In the genomic region with DNA sequence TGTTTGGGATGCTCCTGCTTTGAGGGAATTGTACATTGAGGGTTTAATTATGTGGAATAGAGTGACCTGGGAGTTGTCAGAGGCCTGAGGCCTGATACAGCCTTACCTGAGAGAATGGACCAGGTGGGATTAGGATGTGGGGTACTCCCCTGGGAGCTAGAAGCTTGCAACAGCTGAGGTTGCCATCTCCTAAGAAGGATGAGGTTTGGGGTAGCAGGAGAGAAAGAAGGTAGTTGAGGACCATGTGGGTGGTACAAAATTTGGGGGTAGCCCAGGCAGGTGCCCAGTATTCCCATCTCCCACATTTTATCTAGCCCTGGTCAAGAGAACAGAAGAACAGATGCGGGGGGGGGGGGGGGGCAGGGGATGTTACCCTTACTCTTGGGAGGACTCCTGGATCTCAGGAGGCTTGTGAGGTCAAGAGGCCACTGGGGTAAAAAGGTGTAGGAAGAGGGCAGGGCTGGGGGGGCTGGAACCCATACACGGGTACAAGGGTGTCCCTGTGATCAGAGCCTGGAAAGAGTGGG, we compare ENCODE assay signal across 8 mouse cellular contexts. TPM values are rescaled to one million over a fixed set of nuclear protein-coding genes. Genes with fewer than 3 reads are reported as not detected.
DNase-seq lines count a peak whose midpoint lies in the region; ATAC-seq and TF ChIP-seq lines count a peak whose summit lies in the region.

No protein-coding gene starts in this region.

- peak overlapping the region; percentile 70; the same call in 1 of the 2 replicates for H3K4me2 ChIP-seq in lung, postnatal 0 days (replicated peaks; ENCODE audit: low read depth, low read length)
- peak overlapping the region; percentile 87 for H3K4me2 ChIP-seq in limb, embryonic 12.5 days
- H3K4me2 ChIP-seq in stomach, postnatal 0 days (replicated peaks; ENCODE audit: low read depth): peak overlapping the region; percentile 86

- H3K36me3 ChIP-seq in lung, postnatal 0 days (ENCODE audit: insufficient read depth, low read length): no peaks in the 10 kb centered on the region
- no peaks in the 10 kb centered on the region for H3K36me3 ChIP-seq in limb, embryonic 12.5 days
- no peaks in the 10 kb centered on the region for H3K36me3 ChIP-seq in stomach, postnatal 0 days (ENCODE audit: control insufficient read depth, insufficient read depth, low read length)

- no peak overlapping the region for H3K4me3 ChIP-seq in lung, postnatal 0 days (ENCODE audit: low read depth, low read length)
- H3K4me3 ChIP-seq in limb, embryonic 12.5 days (replicated peaks): peak overlapping the region; percentile 67
- no peak overlapping the region; the same call in 1 of the 2 replicates for H3K4me3 ChIP-seq in stomach, postnatal 0 days (ENCODE audit: low read depth, low read length)

- no peaks in the 10 kb centered on the region for H3K27me3 ChIP-seq in lung, postnatal 0 days (replicated peaks; ENCODE audit: insufficient read depth, low read length)
- no peaks in the 10 kb centered on the region for H3K27me3 ChIP-seq in limb, embryonic 12.5 days
- H3K27me3 ChIP-seq in stomach, postnatal 0 days (ENCODE audit: control insufficient read depth, insufficient read depth, low read length): no peaks in the 10 kb centered on the region

- TF ChIP-seq CTCF in lung, postnatal 0 days (IDR thresholded peaks at IDR 0.05): no peak
- TF ChIP-seq CTCF in stomach, postnatal 0 days (IDR thresholded peaks at IDR 0.05; ENCODE audit: low read depth): no peak

- ATAC-seq in lung, postnatal 0 days: no peak
- no peak for ATAC-seq in limb, embryonic 12.5 days (ENCODE audit: insufficient number of reproducible peaks, insufficient read depth, low FRiP score, low TSS enrichment, low read depth)
- no peak for ATAC-seq in stomach, postnatal 0 days (ENCODE audit: low FRiP score, low TSS enrichment)
- ATAC-seq in megakaryocyte progenitor cell, adult 5-6 weeks (replicated peaks; ENCODE audit: poor library complexity): no peak

- H3K4me1 ChIP-seq in lung, postnatal 0 days (ENCODE audit: insufficient read depth, low read depth, low read length): peaks cover 10% of the 10 kb centered on the region
- peaks cover 59% of the 10 kb centered on the region for H3K4me1 ChIP-seq in limb, embryonic 12.5 days (replicated peaks)
- H3K4me1 ChIP-seq in stomach, postnatal 0 days (replicated peaks; ENCODE audit: control insufficient read depth, insufficient read depth): peaks cover 5% of the 10 kb centered on the region; the same call in 1 of the 2 replicates

- H3K27ac ChIP-seq in lung, postnatal 0 days (ENCODE audit: low read length): no peak overlapping the region
- H3K27ac ChIP-seq in limb, embryonic 12.5 days: peak overlapping the region; percentile 88
- 0 out of 2 replicates have a peak overlapping the region, but pooled peaks have one; percentile 35 for H3K27ac ChIP-seq in stomach, postnatal 0 days (replicated peaks)

- H3K9me3 ChIP-seq in lung, postnatal 0 days (ENCODE audit: low read length): no peaks in the 10 kb centered on the region
- H3K9me3 ChIP-seq in limb, embryonic 12.5 days: no peaks in the 10 kb centered on the region
- no peaks in the 10 kb centered on the region for H3K9me3 ChIP-seq in stomach, postnatal 0 days (ENCODE audit: control insufficient read depth, low read length)

- 17% methylated on average over 2 of the region's 2 CpGs for WGBS in lung, postnatal 0 days
- WGBS in limb, embryonic 12.5 days: 6% methylated on average over 2 of the region's 2 CpGs
- WGBS in stomach, postnatal 0 days: 7% methylated on average over 1 of the region's 2 CpGs

- H3K9ac ChIP-seq in lung, postnatal 0 days (replicated peaks; ENCODE audit: low read depth): no peak overlapping the region
- H3K9ac ChIP-seq in limb, embryonic 12.5 days (replicated peaks): peak overlapping the region; percentile 92
- no peak overlapping the region for H3K9ac ChIP-seq in stomach, postnatal 0 days (ENCODE audit: low read length)

- no peak for TF ChIP-seq EP300 in lung, postnatal 0 days (IDR thresholded peaks at IDR 0.05)
- no peak for TF ChIP-seq EP300 in stomach, postnatal 0 days (optimal IDR thresholded peaks at IDR 0.05)

- peak; percentile 74 for DNase-seq in cerebellum, adult 9-11 months
- no peak for DNase-seq in cerebellum, adult 18-20 months
- no peak for DNase-seq in lung, postnatal 0 days (ENCODE audit: low spot score)
- DNase-seq in lung, postnatal 10 days: no peak
- DNase-seq in stomach, postnatal 0 days (ENCODE audit: low spot score): no peak
- DNase-seq in urinary bladder, postnatal 4 days (ENCODE audit: low spot score in 2 of 2): no peak

RNA-seq across cellular contexts. Expression of gene Dlg4, which starts 2.8 kb away (rescaled TPM):
- 2.0 and 2.1 TPM in 2 replicates for polyA plus RNA-seq in lung, postnatal 0 days (2015; fragmentation: Nextera tagmentation; extraction: Ambion mirVana)
- 10.6 and 13.6 TPM in 2 replicates for polyA plus RNA-seq in limb, embryonic 12.5 days (2016; fragmentation: Nextera tagmentation; extraction: Ambion mirVana)
- 2.6 and 3.9 TPM in 2 replicates for polyA plus RNA-seq in stomach, postnatal 0 days (2015; fragmentation: Nextera tagmentation; extraction: Ambion mirVana)
- 5.8 and 6.7 TPM in 2 replicates for total RNA-seq in megakaryocyte progenitor cell, adult 5-6 weeks (2015)
- total RNA-seq in megakaryocyte progenitor cell, adult 5-6 weeks (2017): 3.8 and 4.1 TPM in 2 replicates

RNA-seq across cellular contexts. Expression of gene Acadvl, which starts 4.3 kb away (rescaled TPM):
- 92.0 and 95.2 TPM in 2 replicates for polyA plus RNA-seq in lung, postnatal 0 days (2015; fragmentation: Nextera tagmentation; extraction: Ambion mirVana)
- polyA plus RNA-seq in limb, embryonic 12.5 days (2016; fragmentation: Nextera tagmentation; extraction: Ambion mirVana): 65.9 and 67.1 TPM in 2 replicates
- 136 and 143 TPM in 2 replicates for polyA plus RNA-seq in stomach, postnatal 0 days (2015; fragmentation: Nextera tagmentation; extraction: Ambion mirVana)
- 28.7 and 45.7 TPM in 2 replicates for total RNA-seq in megakaryocyte progenitor cell, adult 5-6 weeks (2015)
- total RNA-seq in megakaryocyte progenitor cell, adult 5-6 weeks (2017): 43.6 and 49.1 TPM in 2 replicates

RNA-seq across cellular contexts. Expression of gene Dvl2, which starts 19.2 kb away (rescaled TPM):
- polyA plus RNA-seq in lung, postnatal 0 days (2015; fragmentation: Nextera tagmentation; extraction: Ambion mirVana): 14.6 and 15.1 TPM in 2 replicates
- polyA plus RNA-seq in limb, embryonic 12.5 days (2016; fragmentation: Nextera tagmentation; extraction: Ambion mirVana): 69.4 and 69.5 TPM in 2 replicates
- polyA plus RNA-seq in stomach, postnatal 0 days (2015; fragmentation: Nextera tagmentation; extraction: Ambion mirVana): 9.8 and 11.1 TPM in 2 replicates
- total RNA-seq in megakaryocyte progenitor cell, adult 5-6 weeks (2015): 9.5 and 9.8 TPM in 2 replicates
- 9.5 and 14.7 TPM in 2 replicates for total RNA-seq in megakaryocyte progenitor cell, adult 5-6 weeks (2017)

RNA-seq across cellular contexts. Expression of gene Phf23, which starts 24.0 kb away (rescaled TPM):
- polyA plus RNA-seq in lung, postnatal 0 days (2015; fragmentation: Nextera tagmentation; extraction: Ambion mirVana): 57.5 and 61.3 TPM in 2 replicates
- 102 and 108 TPM in 2 replicates for polyA plus RNA-seq in limb, embryonic 12.5 days (2016; fragmentation: Nextera tagmentation; extraction: Ambion mirVana)
- 34.4 and 38.5 TPM in 2 replicates for polyA plus RNA-seq in stomach, postnatal 0 days (2015; fragmentation: Nextera tagmentation; extraction: Ambion mirVana)
- total RNA-seq in megakaryocyte progenitor cell, adult 5-6 weeks (2015): 34.5 and 37.9 TPM in 2 replicates
- total RNA-seq in megakaryocyte progenitor cell, adult 5-6 weeks (2017): 31.7 and 40.0 TPM in 2 replicates

RNA-seq across cellular contexts. Expression of gene Gabarap, which starts 28.6 kb away (rescaled TPM):
- polyA plus RNA-seq in lung, postnatal 0 days (2015; fragmentation: Nextera tagmentation; extraction: Ambion mirVana): 624 and 645 TPM in 2 replicates
- polyA plus RNA-seq in limb, embryonic 12.5 days (2016; fragmentation: Nextera tagmentation; extraction: Ambion mirVana): 398 and 426 TPM in 2 replicates
- 536 and 544 TPM in 2 replicates for polyA plus RNA-seq in stomach, postnatal 0 days (2015; fragmentation: Nextera tagmentation; extraction: Ambion mirVana)
- 387 and 444 TPM in 2 replicates for total RNA-seq in megakaryocyte progenitor cell, adult 5-6 weeks (2015)
- 242 and 274 TPM in 2 replicates for total RNA-seq in megakaryocyte progenitor cell, adult 5-6 weeks (2017)
